Mouse (Mus musculus): ENCODE measurements around the gene Oprm1. TPM values are rescaled to one million over a fixed set of nuclear protein-coding genes. Genes with fewer than 3 reads are reported as not detected.
"Not testable (repeated sequence)": the region's sequence is repeated elsewhere in the genome, so short reads cannot be mapped to it uniquely, and the experiment has no call there.

Oprm1 gene
- polyA plus RNA-seq, 1 experiment from 2014 or later: 0.06 TPM

DNA sequence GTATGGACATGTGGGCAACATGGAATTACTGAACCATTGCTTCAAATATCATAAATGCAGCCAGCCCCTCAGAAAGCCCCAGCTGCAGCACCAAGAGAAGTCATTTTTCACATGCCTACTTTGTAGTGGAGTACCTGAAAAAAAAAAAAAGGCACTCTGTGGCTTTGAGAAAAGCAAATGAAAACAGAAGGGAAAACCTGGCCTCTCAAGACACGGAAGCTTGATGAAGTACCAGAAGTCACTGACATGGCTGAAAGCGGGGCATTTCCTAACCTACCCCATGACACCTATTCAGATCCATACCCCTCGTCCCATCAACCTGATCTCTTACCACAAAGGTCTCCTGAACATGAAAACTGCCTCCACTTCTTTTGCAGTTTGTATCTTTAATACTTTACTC, 238.6 kb downstream of the Oprm1 start:
- Histone ChIP-seq H3K4me3 (no peak overlapping the region), H3K36me3 (no peaks in the 10 kb centered on the region), H3K27ac (replicated peaks) (no peak overlapping the region), H3K9me3 (replicated peaks) (no peaks in the 10 kb centered on the region), H3K27me3 (ENCODE audit: low read depth, poor library complexity, severe bottlenecking) (no peaks in the 10 kb centered on the region), H3K4me1 (no peaks in the 10 kb centered on the region)
- 82% methylated on average over 3 of the region's 3 CpGs for WGBS
- no peak for DNase-seq (ENCODE audit: low spot score)

- H3K36me3 ChIP-seq: no peaks in the 10 kb centered on the region
- no peaks in the 10 kb centered on the region for H3K27me3 ChIP-seq (ENCODE audit: low read depth, poor library complexity, severe bottlenecking)
- H3K27ac ChIP-seq (replicated peaks): no peak overlapping the region
- 91% methylated on average over 4 of the region's 4 CpGs for WGBS
- H3K4me3 ChIP-seq: no peak overlapping the region
- no peaks in the 10 kb centered on the region for H3K9me3 ChIP-seq (replicated peaks)
- no peak for DNase-seq (ENCODE audit: low spot score)
- H3K4me1 ChIP-seq: no peaks in the 10 kb centered on the region
Observed at GRCm38 (mm10) chr10:6998576-6999250, 240.4 kb downstream of the Oprm1 start.

DNA sequence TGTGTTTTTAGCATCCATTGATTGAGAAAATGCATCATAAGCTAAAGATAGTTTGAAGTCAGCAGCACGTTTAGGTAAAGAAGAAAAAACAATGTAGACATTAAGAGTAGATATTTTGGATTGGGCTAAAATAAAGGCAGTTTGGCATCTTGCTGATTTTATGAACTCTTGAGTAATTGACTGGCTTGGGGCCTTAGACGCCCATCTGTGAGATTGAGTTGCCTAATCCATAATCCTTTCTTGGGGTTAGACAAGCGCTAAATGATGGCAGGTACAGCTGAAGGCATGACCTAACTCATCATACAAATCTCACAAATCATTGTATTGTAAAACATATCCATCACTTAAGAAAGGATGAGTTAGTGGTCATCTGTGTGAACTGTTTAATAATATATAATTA, 241.0 kb downstream of the Oprm1 start:
- Histone ChIP-seq H3K36me3 (no peaks in the 10 kb centered on the region), H3K9me3 (replicated peaks) (no peaks in the 10 kb centered on the region), H3K4me1 (no peaks in the 10 kb centered on the region), H3K27me3 (ENCODE audit: low read depth, poor library complexity, severe bottlenecking) (no peaks in the 10 kb centered on the region), H3K4me3 (no peak overlapping the region), H3K27ac (replicated peaks) (no peak overlapping the region)
- no peak for DNase-seq (ENCODE audit: low spot score)
- 88% methylated on average over 3 of the region's 3 CpGs for WGBS

- not testable (repeated sequence) for H3K9me3 ChIP-seq (replicated peaks); DNase-seq (ENCODE audit: low spot score); H3K27me3 ChIP-seq (ENCODE audit: low read depth, poor library complexity, severe bottlenecking); H3K4me3 ChIP-seq; H3K4me1 ChIP-seq; H3K36me3 ChIP-seq; H3K27ac ChIP-seq (replicated peaks)
Observed at GRCm38 (mm10) chr10:7003898-7004297, 245.6 kb downstream of the Oprm1 start.

DNA sequence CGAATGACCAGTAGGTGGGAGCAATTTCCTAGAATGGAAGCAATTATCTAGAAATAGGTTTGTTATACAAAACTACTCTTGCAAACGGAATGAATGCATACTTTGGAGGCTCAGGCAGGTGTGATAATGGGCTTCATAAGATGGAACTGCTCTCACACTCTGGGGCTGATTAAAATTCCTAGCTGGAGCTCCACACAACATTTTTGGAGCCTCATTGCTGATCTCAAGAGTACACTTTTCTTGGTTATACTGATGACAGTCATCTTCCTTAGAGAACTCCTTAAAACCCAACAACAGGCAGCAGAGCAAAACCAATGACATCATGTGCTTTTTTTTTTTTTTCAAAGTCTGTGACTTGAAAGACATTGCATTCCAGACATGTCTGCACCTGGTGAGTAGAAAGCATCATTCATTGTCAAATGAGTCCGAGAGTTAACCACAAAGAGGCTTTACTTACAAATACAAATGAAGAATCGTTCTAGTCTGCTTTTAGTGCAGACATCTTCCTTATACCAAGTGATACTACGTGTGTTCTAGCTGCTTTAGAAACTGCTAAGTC, 246.8 kb downstream of the Oprm1 start:
- Histone ChIP-seq H3K36me3 (no peaks in the 10 kb centered on the region), H3K4me3 (no peak overlapping the region), H3K27me3 (ENCODE audit: low read depth, poor library complexity, severe bottlenecking) (no peaks in the 10 kb centered on the region), H3K27ac (replicated peaks) (no peak overlapping the region), H3K4me1 (no peaks in the 10 kb centered on the region), H3K9me3 (replicated peaks) (no peaks in the 10 kb centered on the region)
- WGBS: 66% methylated on average over 5 of the region's 5 CpGs
- DNase-seq (ENCODE audit: low spot score): no peak

GRCm38 (mm10) chr10:7010543-7010942, 252.2 kb downstream of the Oprm1 start:
- H3K9me3 ChIP-seq (replicated peaks): no peaks in the 10 kb centered on the region
- WGBS: 84% methylated on average over 8 of the region's 8 CpGs
- no peak for DNase-seq (ENCODE audit: low spot score)
- H3K4me3 ChIP-seq: no peak overlapping the region
- no peaks in the 10 kb centered on the region for H3K4me1 ChIP-seq
- no peak overlapping the region for H3K27ac ChIP-seq (replicated peaks)
- H3K27me3 ChIP-seq (ENCODE audit: low read depth, poor library complexity, severe bottlenecking): no peaks in the 10 kb centered on the region
- no peaks in the 10 kb centered on the region for H3K36me3 ChIP-seq

DNA sequence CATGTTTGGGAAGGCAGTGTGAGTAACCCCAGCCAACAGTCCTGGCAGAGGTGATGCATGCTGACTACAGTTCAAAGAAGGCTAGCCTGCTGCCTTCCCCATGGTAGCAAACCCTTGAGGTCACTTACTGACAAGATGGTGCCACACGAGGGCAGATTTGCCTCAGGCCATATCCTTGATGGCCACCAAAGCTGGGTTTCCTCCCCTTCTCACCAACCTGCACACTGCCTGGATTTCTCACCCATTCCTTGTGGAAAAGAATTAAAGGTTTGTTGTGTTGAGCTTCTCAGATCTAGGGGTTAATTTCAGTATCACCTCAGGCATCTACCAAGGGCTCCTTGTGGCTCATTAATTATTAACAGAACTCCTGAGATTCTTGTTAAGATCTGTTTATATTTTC, 256.9 kb downstream of the Oprm1 start:
- no peaks in the 10 kb centered on the region for H3K4me1 ChIP-seq
- H3K9me3 ChIP-seq (replicated peaks): no peaks in the 10 kb centered on the region
- H3K4me3 ChIP-seq: no peak overlapping the region
- no peaks in the 10 kb centered on the region for H3K27me3 ChIP-seq (ENCODE audit: low read depth, poor library complexity, severe bottlenecking)
- whole genome bisulfite sequencing: 59% methylated on average over 1 of the region's 1 CpGs
- H3K27ac ChIP-seq (replicated peaks): no peak overlapping the region
- no peak for DNase-seq (ENCODE audit: low spot score)
- H3K36me3 ChIP-seq: no peaks in the 10 kb centered on the region

DNA sequence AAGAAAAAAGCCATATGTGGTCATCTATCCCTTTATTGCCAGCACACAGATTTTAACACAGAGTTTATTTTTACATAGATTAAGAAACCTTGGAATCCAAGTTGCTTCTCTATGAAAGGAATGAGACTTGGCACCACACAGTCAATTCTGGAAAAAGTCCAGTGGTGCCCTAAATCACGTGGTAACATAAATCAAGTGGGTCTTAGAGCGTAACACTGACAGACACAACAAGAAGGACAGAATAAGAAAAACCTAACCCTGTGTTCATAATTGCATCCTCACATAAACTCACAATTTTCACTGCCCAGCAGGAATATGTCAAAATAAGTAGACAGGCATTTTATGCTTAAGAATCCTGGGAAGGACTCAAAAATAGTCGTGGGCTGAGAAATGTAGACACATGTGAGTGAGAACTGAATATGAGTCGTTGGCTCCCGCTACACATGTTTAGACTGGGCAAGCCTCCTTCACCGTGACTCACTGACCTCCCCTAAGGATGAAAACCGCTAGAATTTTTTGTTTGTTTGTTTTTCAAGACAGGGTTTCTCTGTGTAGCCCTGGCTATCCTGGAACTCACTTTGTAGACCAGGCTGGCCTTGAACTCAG, 261.6 kb downstream of the Oprm1 start:
- no peak overlapping the region for H3K4me3 ChIP-seq
- no peaks in the 10 kb centered on the region for H3K9me3 ChIP-seq (replicated peaks)
- H3K27me3 ChIP-seq (ENCODE audit: low read depth, poor library complexity, severe bottlenecking): no peaks in the 10 kb centered on the region
- H3K4me1 ChIP-seq: no peaks in the 10 kb centered on the region
- no peaks in the 10 kb centered on the region for H3K36me3 ChIP-seq
- no peak overlapping the region for H3K27ac ChIP-seq (replicated peaks)
- no peak for DNase-seq (ENCODE audit: low spot score)
- 83% methylated on average over 7 of the region's 7 CpGs for WGBS

DNA sequence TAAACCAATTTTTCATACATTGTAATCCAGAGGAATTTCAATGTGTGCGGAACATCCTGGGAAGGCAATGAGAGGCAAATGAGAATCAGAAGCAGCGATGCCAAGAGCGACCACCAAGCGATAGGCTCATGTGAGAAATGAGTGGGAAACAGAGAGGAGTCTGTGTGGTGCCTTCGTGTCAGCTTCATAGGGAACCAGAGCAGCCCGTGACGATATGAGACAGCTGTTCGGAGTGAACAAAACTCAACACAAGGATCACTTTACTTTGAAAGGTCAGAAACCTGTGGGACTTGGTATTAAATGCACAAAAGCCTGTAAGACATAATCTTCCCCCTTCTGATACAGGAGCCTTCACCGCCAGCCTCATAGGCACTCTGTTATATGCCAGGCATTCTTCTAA, 262.2 kb downstream of the Oprm1 start:
- 92% methylated on average over 9 of the region's 9 CpGs for WGBS
- H3K4me1 ChIP-seq: no peaks in the 10 kb centered on the region
- H3K36me3 ChIP-seq: no peaks in the 10 kb centered on the region
- H3K27me3 ChIP-seq (ENCODE audit: low read depth, poor library complexity, severe bottlenecking): no peaks in the 10 kb centered on the region
- no peak overlapping the region for H3K4me3 ChIP-seq
- no peaks in the 10 kb centered on the region for H3K9me3 ChIP-seq (replicated peaks)
- no peak for DNase-seq (ENCODE audit: low spot score)
- H3K27ac ChIP-seq (replicated peaks): no peak overlapping the region

- Histone ChIP-seq H3K27me3 (ENCODE audit: low read depth, poor library complexity, severe bottlenecking) (no peaks in the 10 kb centered on the region), H3K36me3 (no peaks in the 10 kb centered on the region), H3K27ac (replicated peaks) (no peak overlapping the region), H3K4me1 (no peaks in the 10 kb centered on the region), H3K4me3 (no peak overlapping the region), H3K9me3 (replicated peaks) (no peaks in the 10 kb centered on the region)
- DNase-seq (ENCODE audit: low spot score): no peak
- 70% methylated on average over 1 of the region's 1 CpGs for WGBS
Observed at GRCm38 (mm10) chr10:7025028-7025427, 266.7 kb downstream of the Oprm1 start.

DNA sequence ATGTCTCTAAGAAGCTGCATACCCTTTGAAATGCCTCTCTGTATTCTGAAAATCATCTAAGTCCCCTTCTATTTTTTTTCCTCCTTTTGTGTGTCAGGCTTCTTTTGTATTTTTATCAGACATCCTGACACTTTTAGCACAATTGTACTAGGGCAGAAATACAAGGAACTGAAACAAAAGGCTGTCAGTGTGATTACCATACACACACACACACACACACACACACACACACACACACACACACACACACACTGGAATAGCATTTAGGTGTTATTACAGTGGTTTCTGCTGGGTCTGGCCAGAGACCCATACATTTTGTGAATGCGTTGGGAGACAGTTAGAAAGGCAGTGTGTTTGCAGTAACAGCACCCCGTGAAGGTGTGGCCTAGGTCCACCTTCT, 275.2 kb downstream of the Oprm1 start:
- Histone ChIP-seq H3K4me1 (peaks cover 4% of the 10 kb centered on the region; the same call in 1 of the 2 replicates), H3K4me3 (no peak overlapping the region), H3K27ac (replicated peaks) (no peak overlapping the region), H3K27me3 (ENCODE audit: low read depth, poor library complexity, severe bottlenecking) (no peaks in the 10 kb centered on the region), H3K9me3 (replicated peaks) (no peaks in the 10 kb centered on the region), H3K36me3 (no peaks in the 10 kb centered on the region)
- 92% methylated on average over 2 of the region's 2 CpGs for WGBS
- DNase-seq (ENCODE audit: low spot score): no peak

DNA sequence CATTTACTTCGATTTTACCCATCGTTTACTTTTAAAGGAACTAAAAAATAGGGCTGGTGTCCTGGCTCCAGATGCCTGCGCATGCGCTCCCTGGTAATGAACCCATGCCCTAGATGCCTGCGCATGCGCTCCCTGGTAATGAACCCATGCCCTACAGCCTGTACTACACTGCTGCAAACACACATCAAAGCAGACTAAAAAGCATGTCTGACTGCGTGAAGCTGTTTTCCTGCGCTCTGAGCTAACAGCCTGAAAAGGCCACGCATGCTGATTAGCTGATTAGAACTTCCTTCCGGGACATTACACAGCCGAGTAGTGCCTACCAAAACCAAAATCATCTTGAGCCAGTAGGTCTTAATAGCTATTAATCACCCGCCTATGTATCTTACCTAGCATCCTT, 277.2 kb downstream of the Oprm1 start:
- WGBS: 84% methylated on average over 12 of the region's 12 CpGs
- no peaks in the 10 kb centered on the region for H3K36me3 ChIP-seq
- no peak overlapping the region for H3K27ac ChIP-seq (replicated peaks)
- no peak for DNase-seq (ENCODE audit: low spot score)
- no peak overlapping the region for H3K4me3 ChIP-seq
- H3K9me3 ChIP-seq (replicated peaks): no peaks in the 10 kb centered on the region
- no peaks in the 10 kb centered on the region for H3K27me3 ChIP-seq (ENCODE audit: low read depth, poor library complexity, severe bottlenecking)
- H3K4me1 ChIP-seq: peaks cover 4% of the 10 kb centered on the region; the same call in 1 of the 2 replicates

DNA sequence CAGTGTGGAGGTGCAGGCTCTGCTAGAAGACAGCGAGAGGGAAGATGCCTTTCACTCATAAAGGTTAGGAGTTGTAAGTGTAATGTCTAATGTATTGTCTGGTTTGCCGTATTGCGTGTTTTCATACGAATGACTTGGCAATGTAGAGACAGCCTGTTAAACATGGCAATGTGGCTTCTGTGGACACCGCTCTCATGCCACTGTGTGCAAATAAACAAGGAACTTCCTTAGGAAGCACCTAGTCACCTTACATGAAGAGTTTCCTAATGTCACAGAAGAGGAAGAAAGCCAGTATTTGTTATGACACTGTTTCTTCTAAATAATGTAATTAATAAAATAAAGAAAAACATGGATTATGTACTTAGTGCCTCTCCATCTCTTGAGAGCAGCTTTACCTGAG, 278.9 kb downstream of the Oprm1 start:
- Histone ChIP-seq H3K9me3 (replicated peaks) (no peaks in the 10 kb centered on the region), H3K4me1 (peaks cover 4% of the 10 kb centered on the region; the same call in 1 of the 2 replicates), H3K36me3 (no peaks in the 10 kb centered on the region), H3K4me3 (no peak overlapping the region), H3K27ac (replicated peaks) (no peak overlapping the region), H3K27me3 (ENCODE audit: low read depth, poor library complexity, severe bottlenecking) (no peaks in the 10 kb centered on the region)
- 94% methylated on average over 5 of the region's 5 CpGs for WGBS
- no peak for DNase-seq (ENCODE audit: low spot score)

All from midbrain, embryonic 10.5 days (tissue).